Mouse (Mus musculus): ENCODE measurements around the gene Methig1. TPM values are rescaled to one million over a fixed set of nuclear protein-coding genes. Genes with fewer than 3 reads are reported as not detected.
"Not testable (repeated sequence)": the region's sequence is repeated elsewhere in the genome, so short reads cannot be mapped to it uniquely, and the experiment has no call there.

Methig1 gene
- total RNA-seq, 1 experiment from 2014 or later = 0.78 TPM

- DNase-seq = peak; percentile 76
Observed at GRCm38 (mm10) chr15:100337847-100338246, 15.1 kb upstream of the Methig1 start.

GRCm38 (mm10) chr15:100341314-100341980 is 11.5 kb upstream of the Methig1 start:
- DNase-seq = not testable (repeated sequence)

GRCm38 (mm10) chr15:100345484-100345883 is 7.5 kb upstream of the Methig1 start:
- no peak for DNase-seq

- no peak for DNase-seq
Observed at GRCm38 (mm10) chr15:100346761-100347160, 6.2 kb upstream of the Methig1 start.

GRCm38 (mm10) chr15:100349496-100349895 is 3.5 kb upstream of the Methig1 start:
- no peak for DNase-seq

- no peak for DNase-seq
Observed at GRCm38 (mm10) chr15:100351501-100352060, 1.4 kb upstream of the Methig1 start.

GRCm38 (mm10) chr15:100353399-100353798 is 450 bp downstream of the Methig1 start:
- DNase-seq = not testable (repeated sequence)

- DNase-seq = no peak
Observed at GRCm38 (mm10) chr15:100355876-100356275, 2.9 kb downstream of the Methig1 start.

GRCm38 (mm10) chr15:100364242-100364641 is 11.3 kb downstream of the Methig1 start, which contains the start of gene Higd1c:
Gene Higd1c, plus strand, starts transcription at chr15:100364542.
- DNase-seq = no peak

- not testable (repeated sequence) for DNase-seq
Observed at GRCm38 (mm10) chr15:100365967-100366366, 13.0 kb downstream of the Methig1 start.

GRCm38 (mm10) chr15:100367119-100367518 is 14.2 kb downstream of the Methig1 start:
- no peak for DNase-seq

- peak; percentile 71 for DNase-seq
Observed at GRCm38 (mm10) chr15:100375066-100375465, 22.1 kb downstream of the Methig1 start.

GRCm38 (mm10) chr15:100377847-100378505 is 25.0 kb downstream of the Methig1 start:
- not testable (repeated sequence) for DNase-seq

GRCm38 (mm10) chr15:100379658-100380057 is 26.7 kb downstream of the Methig1 start:
- DNase-seq = no peak

- no peak for DNase-seq
Observed at GRCm38 (mm10) chr15:100380104-100380503, 27.2 kb downstream of the Methig1 start.

GRCm38 (mm10) chr15:100385705-100386104 is 32.8 kb downstream of the Methig1 start:
- DNase-seq = no peak

- DNase-seq = no peak
Observed at GRCm38 (mm10) chr15:100387544-100388223, 34.7 kb downstream of the Methig1 start.

GRCm38 (mm10) chr15:100388224-100388835 is 35.4 kb downstream of the Methig1 start:
- DNase-seq = no peak

GRCm38 (mm10) chr15:100388886-100389285 is 35.9 kb downstream of the Methig1 start:
- peak; percentile 45 for DNase-seq

GRCm38 (mm10) chr15:100391066-100391465 is 38.1 kb downstream of the Methig1 start:
- DNase-seq = peak; percentile 38

- DNase-seq = no peak
Observed at GRCm38 (mm10) chr15:100391599-100391998, 38.6 kb downstream of the Methig1 start.

- DNase-seq = no peak
Observed at GRCm38 (mm10) chr15:100393016-100393415, 40.1 kb downstream of the Methig1 start.

Measured in adrenal gland, postnatal 14 days (tissue).